Mouse (Mus musculus): Measurements from ENCODE around the gene Sh3glb1.
"Not testable (repeated sequence)": the region's sequence is repeated elsewhere in the genome, so short reads cannot be mapped to it uniquely, and the experiment has no call there.

The Sh3glb1 gene

GRCm38 (mm10) chr3:144719901-144720747, at the start of gene Sh3glb1:
Sh3glb1 (minus strand) TSS chr3:144720335.
- peak; percentile 97 for DNase-seq

- no peak for DNase-seq
Measured at GRCm38 (mm10) chr3:144765161-144765560, 45.0 kb upstream of the Sh3glb1 start.

DNA sequence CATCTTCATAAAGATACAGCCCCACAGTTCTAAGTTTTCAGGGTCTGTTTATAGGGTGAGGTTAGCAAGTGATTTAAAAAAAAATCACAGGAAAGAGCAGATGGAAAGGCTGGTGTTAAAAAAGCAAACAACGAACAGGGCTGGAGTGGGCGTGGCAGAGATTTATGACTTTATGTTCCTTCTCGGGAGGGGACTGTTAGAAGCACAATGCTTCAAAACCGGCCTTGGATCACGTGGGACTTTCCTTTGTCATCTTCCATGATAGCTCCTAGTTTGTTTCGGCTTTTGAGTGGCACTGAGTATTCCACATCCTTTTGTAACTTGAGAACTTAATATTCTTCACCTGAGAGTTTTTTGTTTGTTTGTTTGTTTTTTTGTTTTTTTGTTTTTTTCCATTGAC, 41.3 kb upstream of the Sh3glb1 start:
- no peak for DNase-seq

DNA sequence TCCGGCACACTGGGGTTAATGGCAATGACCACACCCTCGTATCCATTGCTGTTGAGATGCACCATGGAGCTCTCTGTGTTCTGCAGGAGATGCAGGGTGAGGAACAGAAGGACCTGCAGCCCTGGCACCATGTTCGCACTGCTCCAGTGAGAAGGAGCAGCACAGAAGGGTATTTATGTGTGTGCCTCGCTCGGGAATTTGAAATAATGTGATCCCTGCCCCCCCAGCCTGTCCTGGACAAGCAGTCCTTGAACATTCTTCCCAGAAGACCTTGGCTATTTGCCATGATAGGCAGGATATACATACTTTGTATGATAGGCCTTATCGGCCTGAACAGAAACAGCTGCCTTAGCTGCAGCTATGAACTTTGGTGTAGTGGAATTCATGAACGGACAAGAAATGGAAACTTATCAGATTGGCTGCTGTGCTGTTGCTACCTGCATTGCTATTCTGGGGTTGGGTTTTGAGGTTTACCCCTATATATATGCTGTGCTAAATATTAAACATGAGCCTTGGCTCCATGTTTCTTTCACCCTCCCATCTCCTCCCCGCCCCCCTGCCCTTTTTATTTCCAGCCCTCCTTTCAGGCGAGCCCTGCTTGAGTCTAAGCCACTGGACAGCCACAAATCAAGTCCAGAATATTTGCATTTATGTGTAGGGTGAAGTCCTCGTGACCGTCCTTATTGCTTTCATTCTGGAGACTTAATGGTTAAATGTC, 40.6 kb upstream of the Sh3glb1 start, which contains the start of gene Clca3a1:
Gene Clca3a1 (minus strand): TSS at position 386 of the 718 bp plus-strand sequence.
- DNase-seq, result peak; percentile 36

GRCm38 (mm10) chr3:144759719-144760118, 39.6 kb upstream of the Sh3glb1 start:
- no peak for DNase-seq

DNA sequence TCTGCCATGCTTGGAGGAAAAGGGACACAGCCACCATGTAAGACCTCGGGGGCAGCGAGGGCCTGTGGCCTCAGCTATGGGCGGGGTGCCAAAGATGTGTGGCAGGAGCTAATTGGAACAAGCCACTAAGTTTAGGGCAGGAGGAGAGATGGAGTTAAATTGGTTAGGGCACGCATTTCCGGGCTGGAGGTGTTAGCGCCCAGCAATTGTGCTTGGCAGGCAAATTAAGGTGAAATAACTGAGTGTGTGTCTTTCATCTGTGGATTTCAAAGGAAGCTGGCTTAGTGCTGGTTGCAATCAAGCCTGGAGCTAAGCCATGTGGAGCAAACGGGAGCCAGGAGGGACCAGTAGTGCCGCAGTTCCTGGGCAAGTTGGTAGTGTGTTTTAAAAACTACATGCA, 36.0 kb upstream of the Sh3glb1 start:
- not testable (repeated sequence) for DNase-seq

DNA sequence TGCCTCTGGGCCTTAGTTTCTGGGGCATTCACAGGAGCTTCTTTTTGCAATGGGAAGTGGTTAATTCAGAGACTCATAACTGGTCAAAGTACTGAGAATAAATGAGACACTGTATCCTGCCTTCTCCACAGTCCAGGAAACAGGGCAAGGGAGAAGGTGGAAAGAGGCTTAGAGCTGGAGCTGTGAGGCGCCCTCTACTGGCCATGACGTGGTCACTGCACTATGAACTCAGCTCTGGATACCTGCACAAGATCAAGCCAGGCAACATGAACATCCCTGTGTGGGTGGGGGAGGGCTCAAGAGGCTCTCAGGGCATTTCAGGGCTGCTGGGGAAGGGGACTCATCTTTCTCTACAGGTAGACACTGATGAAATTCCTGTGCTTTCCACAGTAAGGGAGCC, 33.0 kb upstream of the Sh3glb1 start:
- DNase-seq, result peak; percentile 43

DNA sequence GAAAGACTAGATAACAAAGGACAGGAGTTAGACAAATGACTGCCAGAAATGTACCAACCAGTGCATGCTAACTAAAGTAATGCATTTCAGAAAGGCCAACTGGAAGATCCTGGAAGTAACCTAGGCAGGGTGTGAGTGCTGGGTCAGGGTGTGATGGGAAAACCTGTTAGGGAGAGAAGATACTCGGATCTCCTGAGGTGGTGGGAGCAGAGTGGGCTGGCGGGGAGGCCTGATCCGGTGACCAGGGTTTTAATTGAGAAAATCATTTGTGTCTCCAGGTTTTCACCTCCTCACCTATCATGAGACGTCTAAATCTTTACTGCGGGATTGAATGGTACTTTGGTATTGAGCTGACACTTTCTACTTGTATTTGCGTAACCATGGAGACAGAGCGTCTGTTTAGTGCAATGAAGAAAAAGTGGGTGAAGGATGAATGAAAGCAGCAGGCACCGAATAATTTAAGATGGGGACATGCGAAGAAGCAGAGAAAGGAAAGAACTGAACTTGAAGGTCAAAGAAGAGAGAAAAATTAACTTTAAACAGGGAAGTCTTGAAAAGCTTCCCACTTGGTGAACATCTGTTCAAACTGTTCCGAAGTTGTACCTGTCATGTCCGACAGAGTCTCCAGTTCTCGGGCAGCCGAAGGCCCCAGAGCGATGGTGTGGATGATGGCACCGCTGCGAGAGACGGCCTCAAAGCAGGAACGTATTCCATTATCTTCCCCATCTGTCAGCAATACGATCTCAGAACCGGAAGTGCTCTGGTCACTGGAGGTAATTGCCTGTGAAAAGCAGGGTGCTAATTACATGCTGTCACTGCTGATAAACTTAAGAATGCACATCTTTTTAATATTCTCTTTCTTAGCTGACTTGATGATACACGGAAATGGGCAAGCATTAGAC, 29.2 kb upstream of the Sh3glb1 start:
- DNase-seq, result not testable (repeated sequence)

DNA sequence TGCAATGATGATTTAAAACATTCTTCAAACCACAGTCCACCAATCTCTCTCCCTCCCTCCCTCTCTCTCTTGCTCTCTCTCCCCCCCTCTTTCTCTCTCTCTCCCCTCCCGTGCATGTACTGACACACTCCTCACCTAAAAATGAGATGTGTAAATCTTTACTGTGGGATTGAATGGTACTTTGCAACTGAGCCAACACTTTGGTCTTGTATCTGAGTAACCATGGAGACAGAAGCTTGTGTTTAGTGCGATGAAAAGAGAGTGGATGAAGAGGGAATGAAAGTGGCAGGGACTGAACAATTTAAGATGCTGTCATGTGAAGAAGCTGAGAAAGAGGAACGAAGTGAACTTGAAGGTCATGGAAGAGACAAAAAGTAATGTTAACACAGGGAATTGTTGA, 27.6 kb upstream of the Sh3glb1 start:
- not testable (repeated sequence) for DNase-seq

GRCm38 (mm10) chr3:144738396-144738795, 18.3 kb upstream of the Sh3glb1 start:
- DNase-seq, result not testable (repeated sequence)

DNA sequence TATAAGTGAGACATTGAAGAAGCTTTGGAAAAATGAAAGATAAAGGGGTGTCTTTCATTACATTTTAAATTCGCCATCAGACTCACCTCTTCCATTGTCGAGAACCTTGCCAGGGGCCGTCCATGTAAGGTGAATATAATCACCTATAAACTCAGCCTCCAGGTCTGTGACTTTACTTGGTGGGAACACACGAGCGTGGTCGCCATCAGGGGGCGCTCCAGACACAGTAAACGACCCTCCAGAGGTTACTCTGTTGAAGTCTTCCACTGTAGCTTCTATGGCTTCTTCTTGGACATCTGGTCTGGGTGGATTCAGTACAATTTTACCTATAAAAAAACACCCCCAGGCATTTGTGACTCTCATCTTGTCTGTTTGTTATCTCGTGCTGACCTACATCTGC, 16.7 kb upstream of the Sh3glb1 start:
- peak; percentile 83 for DNase-seq

GRCm38 (mm10) chr3:144723455-144723854, 3.3 kb upstream of the Sh3glb1 start:
- DNase-seq, result peak; percentile 72

- DNase-seq, result not testable (repeated sequence)
Measured at GRCm38 (mm10) chr3:144722566-144722965, 2.4 kb upstream of the Sh3glb1 start.

DNA sequence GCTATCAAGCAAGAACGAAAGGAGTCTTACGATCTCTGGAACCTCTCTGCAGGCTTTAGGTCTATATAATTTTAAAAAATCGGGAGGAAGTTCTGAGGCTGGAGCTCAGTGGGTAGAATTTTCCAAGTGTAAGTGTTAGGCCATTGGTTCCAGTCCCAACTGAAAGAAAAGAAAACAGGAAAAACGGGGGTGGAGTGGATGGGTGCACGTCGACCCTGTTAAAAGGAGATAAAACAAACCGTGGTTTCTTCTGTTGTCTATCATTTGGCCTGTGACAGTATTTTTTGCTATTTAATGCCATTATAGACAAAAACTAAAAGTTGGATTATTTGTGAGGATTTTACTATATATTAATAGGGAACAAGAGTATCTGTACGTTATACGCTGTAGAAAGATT, 1.7 kb upstream of the Sh3glb1 start:
- DNase-seq, result no peak

DNA sequence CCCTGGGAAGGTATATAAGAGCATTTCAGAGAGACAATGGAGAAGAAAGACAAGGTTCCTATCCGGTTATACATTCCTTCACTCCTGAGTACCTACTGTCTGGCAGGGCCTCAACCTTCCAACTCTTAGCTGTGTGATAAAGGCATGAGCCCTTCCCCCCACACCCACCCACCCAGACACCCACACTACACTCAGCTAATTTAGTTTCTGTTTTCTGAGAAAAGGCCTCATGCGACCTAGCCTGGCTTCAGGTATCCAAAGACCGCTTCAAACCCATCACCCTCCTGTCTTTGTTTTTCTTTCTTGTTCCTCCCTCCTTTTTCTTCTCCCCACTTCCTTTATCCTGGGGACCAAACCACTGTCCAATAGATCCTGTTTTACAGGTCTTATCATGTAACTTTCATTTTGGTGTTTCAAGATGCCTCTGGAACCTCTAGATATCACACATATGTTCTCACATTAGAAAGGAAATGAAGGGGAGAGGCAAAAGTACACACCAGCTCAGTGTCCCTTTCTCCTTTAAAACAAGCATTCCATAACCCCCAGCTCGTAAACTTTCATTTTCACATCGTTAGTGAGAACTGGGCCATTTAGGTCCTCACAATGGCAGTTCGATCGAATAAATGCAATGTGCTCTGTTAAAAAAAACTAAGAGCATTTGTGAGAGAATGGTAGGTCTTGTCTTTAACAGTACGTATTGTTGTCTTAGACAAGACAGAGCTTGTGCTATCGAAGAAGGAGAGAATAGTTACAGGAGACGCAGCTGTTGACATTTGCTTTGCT, 1.1 kb upstream of the Sh3glb1 start:
- DNase-seq, result no peak

- peak; percentile 77 for DNase-seq
Measured at GRCm38 (mm10) chr3:144719088-144719900, 841 bp downstream of the Sh3glb1 start.

DNA sequence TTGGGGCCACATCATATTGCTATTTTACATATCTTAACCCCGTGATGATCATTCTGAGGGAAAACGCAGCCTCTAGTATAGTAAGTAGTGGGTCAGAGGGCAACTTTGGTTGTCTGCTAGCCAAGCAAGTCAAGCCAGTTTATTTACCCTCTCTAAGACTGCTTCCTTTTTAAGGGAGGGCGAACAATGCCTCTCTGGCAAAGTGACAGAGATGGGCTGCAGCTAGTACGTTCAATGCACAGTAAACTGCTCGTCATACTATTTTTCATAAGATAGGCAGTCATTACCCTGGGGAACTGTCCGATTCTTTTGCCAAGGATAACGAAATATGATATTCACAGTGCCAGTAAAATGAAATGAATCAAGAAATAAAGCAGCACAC, 1.4 kb downstream of the Sh3glb1 start:
- DNase-seq, result peak; percentile 63

DNA sequence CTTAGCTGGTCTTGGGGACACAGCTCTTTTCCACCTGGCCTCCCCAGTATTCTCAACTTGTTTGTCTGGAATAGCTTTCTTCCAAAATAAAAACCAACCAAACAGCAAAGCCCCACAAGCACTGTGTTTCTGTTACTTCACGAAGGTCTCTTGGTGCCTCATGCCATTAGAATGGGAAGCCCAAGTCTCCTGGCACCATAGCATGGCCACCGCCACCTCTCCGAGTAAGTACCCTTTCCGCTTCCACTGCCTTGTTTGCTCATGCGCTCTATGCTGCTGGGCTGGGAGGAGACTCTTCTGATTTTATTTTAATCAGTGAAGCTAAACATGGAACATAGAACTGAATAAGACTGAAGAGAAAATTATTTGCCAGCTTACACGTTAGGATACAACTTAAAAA, 2.3 kb downstream of the Sh3glb1 start:
- DNase-seq, result peak; percentile 26

DNA sequence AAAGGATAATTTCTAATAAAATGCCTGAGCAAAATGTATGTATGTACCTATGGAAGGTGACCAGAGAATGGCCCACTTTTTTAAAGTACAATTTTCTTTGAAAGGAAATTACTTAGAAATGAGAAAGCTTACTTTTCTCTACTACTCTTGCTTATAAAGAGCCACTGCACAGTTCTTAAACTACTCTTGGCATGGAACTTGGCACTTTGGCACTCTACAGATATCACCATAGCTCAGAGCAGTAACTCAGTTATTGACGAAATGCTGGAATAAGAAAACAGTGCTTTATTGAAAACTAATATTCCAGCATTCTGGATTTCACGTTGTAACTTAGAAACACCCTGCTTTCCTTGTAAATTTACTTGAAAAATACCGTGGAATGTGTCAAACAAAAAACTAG, 3.0 kb downstream of the Sh3glb1 start:
- DNase-seq, result no peak

DNA sequence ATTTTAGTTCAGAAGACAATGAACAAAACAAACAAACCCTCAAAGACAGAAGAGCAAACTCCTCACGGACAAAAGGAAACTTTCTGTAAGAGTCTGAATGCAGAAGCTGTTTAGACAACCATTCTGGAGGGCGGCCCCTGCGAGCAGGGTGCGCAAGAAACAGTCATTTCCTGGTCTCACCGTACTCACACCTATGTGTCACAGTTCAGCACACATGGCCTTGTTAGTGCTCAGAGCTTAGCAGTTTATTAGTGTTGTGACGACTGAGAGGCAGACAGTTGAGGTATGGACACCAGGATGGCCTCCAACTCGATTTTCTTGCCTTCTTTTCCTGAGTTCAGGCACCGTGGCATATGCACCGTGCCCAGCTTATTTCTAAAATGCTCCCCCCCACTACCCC, 4.2 kb downstream of the Sh3glb1 start:
- no peak for DNase-seq

- DNase-seq, result no peak
Measured at GRCm38 (mm10) chr3:144715033-144715432, 5.1 kb downstream of the Sh3glb1 start.

Data from kidney, postnatal 10 days (tissue).